ENCODE assay signal across 17 mouse cellular contexts in the genomic region with DNA sequence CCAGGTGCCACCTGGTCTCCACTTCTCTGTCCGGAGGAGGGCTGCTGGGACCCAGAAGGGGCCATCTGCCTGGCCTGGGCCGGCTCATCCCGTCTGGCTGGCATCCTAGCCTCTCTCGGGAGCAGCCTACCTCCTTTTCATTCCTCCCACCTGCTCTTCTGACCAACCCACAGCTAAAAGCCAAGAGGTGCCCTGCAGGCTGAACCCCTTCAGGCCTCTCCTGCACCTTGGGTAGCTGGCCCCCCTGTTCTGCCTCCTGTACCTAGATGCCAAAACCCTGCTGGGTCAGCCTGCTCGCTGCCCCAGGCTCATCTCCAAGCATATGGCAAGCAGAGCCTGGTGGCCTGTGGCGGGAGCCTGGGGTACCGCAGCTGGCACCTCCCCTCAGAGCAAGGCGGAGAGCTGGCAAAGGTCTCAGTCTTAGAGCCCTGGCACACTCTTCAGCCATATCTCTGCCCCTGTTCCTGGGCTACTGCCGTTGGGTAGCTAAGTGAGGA.
A peak's percentile ranks its signal among the peaks of the same experiment; 100 is the strongest.
DNase-seq lines count a peak whose midpoint lies in the region; ATAC-seq and TF ChIP-seq lines count a peak whose summit lies in the region.
"Had no signal": no experiment of that assay in that cellular context is flagged by ENCODE, and none has a peak within 500 bp of the region (broad histone marks: within the 10 kb centered on the region; RNA-seq: fewer than 3 reads in every experiment).

No protein-coding gene starts in this region.

- H3K27ac ChIP-seq in hindbrain, embryonic 13.5 days = 0 out of 2 replicates have a peak overlapping the region, but pooled peaks have one; percentile 1
- no peak overlapping the region for H3K27ac ChIP-seq in hindbrain, embryonic 11.5 days (ENCODE audit: low read depth, low read length)
- peak overlapping the region; percentile 73 for H3K27ac ChIP-seq in cerebellum, adult 2 months (ENCODE audit: insufficient read depth, low read length)
- H3K27ac ChIP-seq in embryonic facial prominence, embryonic 10.5 days (replicated peaks) = peak overlapping the region; percentile 48
- H3K27ac ChIP-seq: forebrain, embryonic 13.5 days; gastrocnemius, adult 2 months; heart, embryonic 15.5 days had no signal

- no peak for TF ChIP-seq CTCF in cerebellum, adult 2 months (IDR thresholded peaks at IDR 0.05; ENCODE audit: borderline replicate concordance, insufficient read depth, low read depth, low read length)

- no peaks in the 10 kb centered on the region for H3K9me3 ChIP-seq in hindbrain, embryonic 13.5 days
- H3K9me3 ChIP-seq in hindbrain, embryonic 11.5 days (ENCODE audit: control insufficient read depth, low read length) = 0 out of 2 replicates have a peak, but pooled peaks cover 3% of the 10 kb centered on the region
- no peaks in the 10 kb centered on the region for H3K9me3 ChIP-seq in embryonic facial prominence, embryonic 10.5 days
- H3K9me3 ChIP-seq: heart, embryonic 15.5 days had no signal

- no peaks in the 10 kb centered on the region for H3K36me3 ChIP-seq in hindbrain, embryonic 13.5 days
- H3K36me3 ChIP-seq in hindbrain, embryonic 11.5 days (ENCODE audit: control insufficient read depth, insufficient read depth, low read length) = no peaks in the 10 kb centered on the region
- H3K36me3 ChIP-seq in embryonic facial prominence, embryonic 10.5 days (replicated peaks) = peaks cover 3% of the 10 kb centered on the region; the same call in 1 of the 2 replicates
- H3K36me3 ChIP-seq: heart, embryonic 15.5 days had no signal

- no peak overlapping the region for H3K9ac ChIP-seq in hindbrain, embryonic 13.5 days
- no peak overlapping the region for H3K9ac ChIP-seq in hindbrain, embryonic 11.5 days (ENCODE audit: low read depth, low read length)
- H3K9ac ChIP-seq: forebrain, embryonic 13.5 days; heart, embryonic 15.5 days had no signal

- DNase-seq in hindbrain, embryonic 11.5 days (ENCODE audit: low spot score) = no peak
- DNase-seq in brain, adult 2 months (ENCODE audit: low read depth, low spot score) = peak; percentile 94
- peak; percentile 93 to 96 for DNase-seq in cerebellum, adult 2 months
- DNase-seq in embryonic facial prominence, embryonic 10.5 days (ENCODE audit: low spot score) = no peak
- no peak for DNase-seq in frontal cortex, postnatal 10 days (ENCODE audit: low spot score in 2 of 2)
- no peak for DNase-seq in embryo, embryonic 9.5 days (ENCODE audit: extremely low spot score)
- no peak for DNase-seq in layer of hippocampus, postnatal 14 days (ENCODE audit: low spot score in 2 of 2)
- DNase-seq: adrenal gland, postnatal 10 days; gastrocnemius, adult 2 months; heart, adult 11 months; kidney, adult 8-10 months; kidney, postnatal 36 days; lung, adult 18-20 months had no signal

- TF ChIP-seq POLR2A in cerebellum, adult 2 months (IDR thresholded peaks at IDR 0.05; ENCODE audit: borderline replicate concordance, insufficient read depth, low read length) = no peak

- H3K4me3 ChIP-seq in hindbrain, embryonic 13.5 days = no peak overlapping the region
- no peak overlapping the region for H3K4me3 ChIP-seq in hindbrain, embryonic 11.5 days (ENCODE audit: low read depth, low read length)
- H3K4me3 ChIP-seq in cerebellum, adult 2 months (replicated peaks; ENCODE audit: insufficient read depth, low read depth, low read length) = no peak overlapping the region
- no peak overlapping the region for H3K4me3 ChIP-seq in embryonic facial prominence, embryonic 10.5 days
- H3K4me3 ChIP-seq: forebrain, embryonic 13.5 days; gastrocnemius, adult 2 months; heart, embryonic 15.5 days; myocyte had no signal

- no peak overlapping the region for H3K4me2 ChIP-seq in hindbrain, embryonic 13.5 days
- H3K4me2 ChIP-seq in hindbrain, embryonic 11.5 days (replicated peaks; ENCODE audit: low read depth, low read length) = no peak overlapping the region
- H3K4me2 ChIP-seq: forebrain, embryonic 13.5 days; heart, embryonic 15.5 days had no signal

- 68% methylated on average over 9 of the region's 9 CpGs for WGBS in hindbrain, embryonic 13.5 days
- 84% methylated on average over 9 of the region's 9 CpGs for WGBS in hindbrain, embryonic 11.5 days
- WGBS in cerebellum, adult 2 months = 7% methylated on average over 9 of the region's 9 CpGs
- 88% methylated on average over 9 of the region's 9 CpGs for WGBS in embryonic facial prominence, embryonic 10.5 days

- ATAC-seq in hindbrain, embryonic 13.5 days (ENCODE audit: low FRiP score) = peak; percentile 69
- no peak for ATAC-seq in hindbrain, embryonic 11.5 days (ENCODE audit: low FRiP score)
- ATAC-seq: forebrain, embryonic 13.5 days had no signal

- peaks cover 25% of the 10 kb centered on the region for H3K4me1 ChIP-seq in hindbrain, embryonic 13.5 days (replicated peaks)
- H3K4me1 ChIP-seq in hindbrain, embryonic 11.5 days (replicated peaks; ENCODE audit: control insufficient read depth, insufficient read depth, low read length) = peaks cover 9% of the 10 kb centered on the region
- peaks cover 13% of the 10 kb centered on the region for H3K4me1 ChIP-seq in cerebellum, adult 2 months (ENCODE audit: control insufficient read depth, insufficient read depth, low read length)
- peaks cover 25% of the 10 kb centered on the region for H3K4me1 ChIP-seq in embryonic facial prominence, embryonic 10.5 days

- H3K27me3 ChIP-seq in hindbrain, embryonic 13.5 days = peaks cover 72% of the 10 kb centered on the region
- H3K27me3 ChIP-seq in hindbrain, embryonic 11.5 days (ENCODE audit: control insufficient read depth, insufficient read depth, low read length) = peaks cover 37% of the 10 kb centered on the region
- H3K27me3 ChIP-seq in cerebellum, adult 2 months (ENCODE audit: control insufficient read depth, insufficient read depth, low read length) = no peaks in the 10 kb centered on the region
- H3K27me3 ChIP-seq in embryonic facial prominence, embryonic 10.5 days (replicated peaks; ENCODE audit: low read depth, poor library complexity, severe bottlenecking) = peaks cover 53% of the 10 kb centered on the region
- H3K27me3 ChIP-seq: forebrain, embryonic 13.5 days; heart, embryonic 15.5 days had no signal

Comparison
In these comparisons a context has a peak if more than half of its experiments do, and no peak if none do; other contexts are left out.
1. DNase-seq: peak in brain, adult 2 months (single experiment) and cerebellum, adult 2 months (2 of 2); none in hindbrain, embryonic 11.5 days (single experiment), embryonic facial prominence, embryonic 10.5 days (single experiment), frontal cortex, postnatal 10 days (0 of 2), embryo, embryonic 9.5 days (single experiment) and layer of hippocampus, postnatal 14 days (0 of 2).